Mouse (Mus musculus) layer of hippocampus, adult 9-11 months (tissue): ENCODE results near the gene Dlgap4.

Experiments used
- DNase-seq: peaks from one replicate; pipeline ENCODE4 v3.0.0; 2022

The Dlgap4 gene

DNA sequence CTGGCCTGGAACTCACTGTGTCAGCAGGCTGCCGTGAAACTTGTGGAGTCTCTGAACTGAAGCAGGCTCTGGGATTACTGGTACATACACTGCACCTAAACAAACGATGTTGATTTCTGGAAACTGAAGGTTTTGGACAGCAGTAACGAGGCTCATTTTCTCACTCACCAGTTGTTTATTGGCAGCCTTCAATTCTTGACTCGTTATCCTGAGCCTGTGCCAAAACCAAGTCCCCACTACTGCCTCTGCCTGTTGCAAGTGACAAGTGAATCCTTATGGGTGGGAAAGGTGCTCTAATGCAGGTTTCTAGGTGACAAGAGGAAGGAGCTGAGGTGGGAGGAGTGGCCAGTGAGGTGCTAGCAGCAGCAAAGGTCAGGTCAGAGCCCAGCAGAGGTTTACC lies 128.5 kb downstream of the Dlgap4 start:
- DNase-seq: no peak

DNA sequence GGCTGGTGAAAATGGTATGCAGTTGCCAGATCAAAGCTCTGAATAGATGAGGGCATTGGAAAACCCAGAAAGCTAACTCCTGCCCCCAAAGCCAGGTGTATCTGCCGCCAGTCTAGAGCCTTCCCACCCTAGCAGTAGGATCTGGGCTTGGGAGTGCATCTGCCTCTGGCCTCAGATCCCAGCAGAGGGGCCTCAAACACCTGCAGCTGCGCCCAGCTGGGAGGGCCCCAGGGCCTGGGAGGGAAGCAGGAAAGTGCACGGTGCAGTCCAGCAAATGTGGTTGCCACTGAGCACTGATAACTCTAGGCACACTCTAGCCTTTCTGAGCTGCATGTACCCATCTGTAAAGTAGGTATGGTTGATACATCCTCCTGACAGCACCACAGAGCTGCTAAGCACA lies 129.7 kb downstream of the Dlgap4 start:
- DNase-seq: no peak

DNA sequence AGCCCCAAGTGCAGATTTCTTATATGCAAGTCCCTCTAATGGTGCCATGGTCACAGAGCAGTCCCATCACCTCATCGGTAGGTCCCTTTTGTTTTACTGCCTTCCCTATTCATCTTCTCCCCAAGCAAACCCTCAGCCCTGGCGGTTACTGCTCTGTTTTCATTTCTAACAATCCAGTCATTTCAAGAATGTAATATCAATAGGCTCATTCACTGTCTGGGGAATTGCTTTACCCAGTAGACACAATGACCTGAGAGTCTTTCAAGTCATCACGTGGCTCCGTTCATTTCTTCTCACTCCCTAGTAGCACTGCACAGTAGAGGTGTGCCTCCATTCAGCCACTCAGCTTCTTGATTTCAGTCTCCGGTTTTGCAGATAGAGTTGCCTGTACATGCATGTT lies 130.9 kb downstream of the Dlgap4 start:
- no peak for DNase-seq

DNA sequence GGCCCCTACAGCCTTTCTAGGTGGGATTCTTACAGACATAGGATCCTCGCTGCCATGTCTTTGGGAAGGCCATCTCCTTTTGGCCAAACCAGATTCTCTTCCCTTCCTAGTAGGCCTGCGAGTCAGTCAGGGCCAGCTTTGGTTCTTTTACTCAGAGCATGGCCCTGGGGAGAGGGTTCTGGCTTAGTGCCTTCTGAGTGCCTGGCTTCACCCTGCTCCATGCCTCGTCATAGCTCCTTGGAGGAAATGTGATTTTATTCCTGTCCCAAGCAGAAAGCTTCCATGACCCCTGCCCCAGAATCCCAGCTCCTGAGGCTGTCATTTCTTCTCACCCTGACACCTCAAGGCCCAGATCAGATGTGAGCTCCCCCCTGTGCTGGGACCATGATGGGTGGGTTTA lies 133.8 kb downstream of the Dlgap4 start:
- no peak for DNase-seq

DNA sequence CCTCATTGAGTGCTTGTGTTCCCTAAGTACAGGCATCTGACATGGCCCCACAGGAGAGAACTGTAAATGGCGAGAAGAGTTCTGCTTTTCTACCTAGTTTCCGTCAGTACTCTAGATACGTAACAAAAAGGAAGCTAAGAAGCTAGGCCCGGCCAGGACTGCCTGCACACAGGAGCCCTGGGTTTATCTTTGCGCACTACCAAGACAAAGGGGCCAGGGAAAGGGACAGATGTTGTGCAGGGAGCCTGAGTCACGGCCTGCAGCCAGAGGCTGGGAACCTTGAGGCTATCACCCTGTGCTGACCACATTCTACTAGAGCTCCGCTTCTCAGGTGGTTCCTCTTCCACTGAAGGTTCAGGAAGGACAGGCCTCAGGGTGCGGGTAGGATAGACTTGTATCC lies 136.2 kb downstream of the Dlgap4 start:
- no peak for DNase-seq

DNA sequence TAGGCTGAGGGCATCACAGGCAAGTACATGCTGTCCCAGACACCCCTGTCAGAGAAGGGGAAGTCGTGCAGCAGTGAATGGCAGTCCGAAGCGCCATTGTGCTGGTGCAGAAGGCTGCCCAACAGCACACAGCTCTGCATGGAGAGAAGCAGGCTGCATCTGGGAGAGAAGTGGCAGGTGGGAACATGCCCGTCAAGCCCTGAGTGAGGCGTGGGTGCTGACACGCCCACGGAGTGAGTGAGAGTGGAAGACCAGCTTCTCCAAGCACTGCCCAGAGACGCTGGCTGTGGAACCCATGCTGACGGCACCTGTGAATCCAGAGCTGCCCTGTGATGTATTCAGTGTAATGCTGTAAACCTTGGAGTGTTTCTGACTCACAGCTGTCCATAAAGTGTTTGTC lies 143.4 kb downstream of the Dlgap4 start:
- no peak for DNase-seq

DNA sequence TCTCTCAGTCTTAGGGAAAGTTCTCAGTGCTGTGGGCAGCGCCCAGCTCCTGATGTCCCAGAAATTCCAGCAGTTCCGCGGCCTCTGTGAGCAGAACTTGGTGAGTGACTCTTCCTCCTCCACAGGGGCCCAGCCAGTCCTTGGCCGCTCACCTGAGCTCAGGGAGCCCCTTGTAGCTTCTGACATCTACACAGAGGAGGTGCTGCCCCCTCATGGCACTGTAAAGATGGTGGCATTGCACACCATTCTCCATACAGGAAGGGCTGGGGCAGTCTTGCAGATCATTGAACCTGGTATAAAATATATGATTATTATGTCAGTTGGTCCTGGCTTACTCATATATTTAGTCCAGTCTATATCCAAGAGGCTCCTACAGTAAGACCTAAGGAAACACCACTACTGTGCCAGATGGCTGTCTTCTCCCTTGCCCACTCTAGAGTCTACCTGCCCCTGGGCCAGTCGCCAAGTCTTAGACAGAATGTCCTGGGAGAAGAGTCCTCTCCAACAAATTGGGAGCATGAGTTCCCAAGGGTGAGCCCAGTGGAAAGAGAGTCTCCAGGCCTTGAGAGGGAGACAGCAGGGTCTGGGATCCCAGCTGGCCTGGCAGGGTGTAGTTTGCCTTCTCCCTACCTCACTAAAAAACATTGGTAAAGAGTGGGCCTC lies 147.5 kb downstream of the Dlgap4 start:
- DNase-seq: no peak

DNA sequence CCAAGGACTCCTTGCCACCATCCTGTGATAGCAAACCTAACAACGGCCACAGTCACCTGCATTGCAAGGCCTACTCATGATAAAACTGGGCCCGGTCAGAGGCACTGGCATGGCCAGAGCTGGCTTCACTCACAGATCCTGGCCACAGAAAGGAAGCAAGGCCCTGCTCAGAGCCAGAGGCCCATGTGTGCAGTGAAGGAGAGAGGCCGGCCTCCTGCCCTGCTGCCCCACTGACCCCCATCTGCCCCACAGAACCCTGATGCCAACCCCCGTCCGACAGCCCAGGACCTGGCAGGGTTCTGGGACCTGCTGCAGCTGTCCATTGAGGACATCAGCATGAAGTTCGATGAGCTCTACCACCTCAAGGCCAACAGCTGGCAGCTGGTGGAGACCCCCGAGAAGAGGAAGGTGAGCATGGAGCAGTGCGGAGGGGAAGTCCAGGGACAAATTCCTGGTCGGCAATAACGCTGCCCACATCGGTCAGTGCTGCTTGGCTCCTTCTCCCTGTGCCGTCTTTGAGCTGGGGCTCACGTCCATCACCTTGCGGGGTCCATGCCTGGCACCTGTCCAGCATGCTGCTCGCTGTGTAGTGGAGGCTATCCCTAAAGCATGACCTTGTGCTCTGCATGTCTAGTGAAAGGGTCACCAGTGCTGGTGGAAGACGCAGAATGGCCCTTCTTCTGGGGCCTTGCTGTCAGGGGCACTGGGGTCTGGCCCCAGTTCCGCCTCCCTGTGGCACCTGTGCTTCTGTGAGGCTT lies 148.2 kb downstream of the Dlgap4 start:
- no peak for DNase-seq

DNA sequence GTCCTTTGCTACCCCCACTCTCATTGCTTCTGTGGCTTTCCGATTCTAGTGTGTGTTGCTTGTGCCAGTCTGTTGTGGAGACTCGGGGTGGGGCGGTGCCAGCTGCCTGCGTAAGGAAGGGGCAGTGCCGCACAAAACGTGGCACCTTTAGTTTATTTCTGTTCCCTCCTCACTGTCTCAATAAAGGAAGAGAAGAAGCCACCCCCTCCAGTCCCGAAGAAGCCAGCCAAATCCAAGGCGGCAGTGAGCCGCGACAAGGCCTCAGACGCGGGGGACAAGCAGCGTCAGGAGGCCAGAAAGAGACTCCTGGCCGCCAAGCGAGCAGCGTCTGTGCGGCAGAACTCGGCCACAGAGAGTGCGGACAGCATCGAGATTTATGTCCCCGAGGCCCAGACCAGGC lies 149.0 kb downstream of the Dlgap4 start:
- DNase-seq: no peak

DNA sequence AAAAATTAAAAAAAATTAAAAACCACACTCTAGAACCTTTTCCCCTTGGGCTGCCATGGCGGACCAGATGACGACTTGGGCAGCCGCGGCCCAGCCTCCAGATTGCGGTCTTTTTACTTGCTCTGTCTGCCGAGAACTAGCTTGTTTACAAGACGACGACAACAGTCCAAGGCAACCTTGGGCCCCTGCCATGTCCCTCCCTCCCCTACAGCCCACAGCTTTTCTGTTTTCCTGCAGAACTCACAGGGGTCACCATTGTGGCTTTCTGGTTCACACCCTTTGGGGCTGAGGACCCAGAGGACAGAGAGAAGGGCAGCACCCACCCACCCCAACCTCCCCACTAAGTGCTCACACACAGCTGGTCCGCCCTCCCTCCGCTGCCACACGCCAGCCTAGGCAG lies 149.6 kb downstream of the Dlgap4 start:
- no peak for DNase-seq

DNA sequence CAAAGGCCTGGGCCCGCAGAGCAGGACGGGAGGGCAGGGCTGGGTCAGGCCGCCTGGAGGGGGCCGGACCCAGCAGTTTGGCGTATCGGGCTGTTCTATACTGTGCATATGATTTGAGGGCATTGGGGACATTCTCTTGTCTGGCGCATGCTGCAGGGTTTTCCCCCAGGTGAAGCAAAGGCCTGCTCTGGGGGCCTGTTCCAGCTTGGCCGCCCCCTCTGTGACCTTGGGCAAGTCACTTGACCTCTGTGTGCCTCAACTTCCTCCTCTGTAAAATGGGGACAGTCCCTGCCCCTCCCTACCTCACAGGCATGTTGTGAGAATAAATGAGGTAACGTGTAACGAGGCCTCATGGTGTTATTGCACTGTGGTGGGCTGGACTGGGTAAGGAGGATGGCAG lies 150.5 kb downstream of the Dlgap4 start:
- DNase-seq: no peak

DNA sequence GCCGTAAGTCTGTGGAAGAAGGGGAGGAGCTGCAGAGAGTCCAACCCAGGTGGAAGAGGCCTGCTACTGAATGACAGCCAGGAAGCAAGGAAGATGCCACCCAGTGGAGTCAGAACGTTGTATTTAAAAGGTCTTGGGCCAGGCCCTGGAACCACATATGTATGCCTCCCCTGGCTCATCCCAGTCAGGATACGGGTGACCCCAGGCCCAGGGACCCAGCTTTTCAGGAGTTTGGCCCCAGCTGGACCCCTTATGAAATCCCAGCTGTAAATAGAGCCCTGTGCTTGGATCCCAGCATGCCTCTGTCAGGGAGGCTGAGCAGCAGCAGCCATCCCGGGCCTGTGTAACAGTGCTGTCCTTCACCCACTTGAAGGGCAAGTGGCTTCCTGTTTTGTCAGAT lies 151.2 kb downstream of the Dlgap4 start:
- no peak for DNase-seq

DNA sequence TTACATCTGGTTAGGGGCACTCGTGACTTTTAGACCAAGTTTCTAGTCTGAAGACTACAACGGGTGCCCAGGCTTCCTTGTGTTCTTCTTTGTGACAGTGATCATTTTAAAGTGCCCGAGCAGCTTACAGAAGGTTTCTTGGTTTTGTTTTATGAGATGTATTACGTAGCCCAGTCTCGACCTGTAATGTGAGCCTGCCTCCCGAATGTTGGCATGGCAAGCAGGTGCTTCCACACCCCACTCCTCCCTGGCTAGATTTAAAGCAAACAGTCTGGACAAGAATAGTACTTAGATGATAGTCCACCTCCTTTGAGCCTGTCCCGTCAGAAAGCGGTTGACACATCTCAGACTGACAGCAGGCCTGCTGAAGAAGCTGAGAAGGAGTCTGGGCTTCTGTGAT lies 152.1 kb downstream of the Dlgap4 start:
- DNase-seq: no peak

DNA sequence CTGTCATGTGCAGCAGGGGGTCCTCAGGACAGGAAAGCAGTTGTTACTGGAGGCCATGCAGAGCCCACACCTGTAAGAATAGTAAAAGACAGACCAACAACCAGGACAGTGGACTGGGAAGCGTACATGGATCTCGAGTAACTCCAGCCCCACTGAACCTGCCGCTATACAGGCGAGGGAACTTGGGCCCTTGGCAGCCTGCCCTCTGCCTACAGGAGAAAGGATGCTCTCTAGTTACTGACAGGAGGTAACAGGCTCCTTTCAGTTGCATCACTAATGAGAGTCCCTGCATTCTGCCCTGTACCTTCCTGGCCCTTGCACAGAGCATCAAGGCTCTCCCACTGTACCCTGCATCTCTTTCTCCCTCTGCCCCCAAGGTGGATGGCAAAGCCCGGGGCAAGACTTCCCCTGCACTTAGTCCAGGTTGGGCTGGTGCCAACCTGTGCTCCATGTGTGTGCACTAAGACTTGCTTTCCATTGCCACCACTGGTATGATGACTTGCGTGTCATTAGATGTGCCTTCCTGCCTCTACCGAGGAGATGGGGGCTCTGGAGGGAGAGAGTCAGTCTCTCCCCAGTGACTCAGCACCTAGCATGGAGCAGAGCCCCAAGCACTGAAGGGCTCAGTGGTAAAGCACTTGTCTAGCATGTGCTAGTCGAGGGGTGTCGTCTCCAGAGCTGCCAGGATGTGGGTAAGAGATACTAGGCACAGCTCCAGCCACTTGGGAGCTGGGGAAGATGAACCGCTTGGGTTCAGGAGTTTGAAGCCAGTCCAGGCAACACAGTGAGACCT lies 152.9 kb downstream of the Dlgap4 start:
- no peak for DNase-seq

DNA sequence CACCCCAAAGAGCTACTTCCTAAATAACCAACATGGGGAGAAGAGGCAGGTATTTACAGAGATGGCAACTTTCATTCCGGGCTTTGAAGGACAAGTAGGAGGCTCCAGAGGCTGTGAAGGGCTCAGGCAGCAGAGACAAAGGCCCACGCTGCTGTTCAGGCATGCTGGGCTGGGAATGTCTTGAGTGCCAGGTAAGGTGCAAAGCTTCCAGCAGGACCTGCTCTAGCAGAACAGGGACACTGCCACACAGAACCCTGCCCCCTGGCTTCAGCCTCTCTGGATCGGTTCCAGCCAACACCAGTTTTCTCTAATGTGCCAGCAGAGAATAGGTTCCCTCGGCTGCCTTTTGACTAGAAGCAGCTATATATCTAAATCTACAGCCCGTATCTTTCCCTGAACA lies 153.6 kb downstream of the Dlgap4 start:
- no peak for DNase-seq

DNA sequence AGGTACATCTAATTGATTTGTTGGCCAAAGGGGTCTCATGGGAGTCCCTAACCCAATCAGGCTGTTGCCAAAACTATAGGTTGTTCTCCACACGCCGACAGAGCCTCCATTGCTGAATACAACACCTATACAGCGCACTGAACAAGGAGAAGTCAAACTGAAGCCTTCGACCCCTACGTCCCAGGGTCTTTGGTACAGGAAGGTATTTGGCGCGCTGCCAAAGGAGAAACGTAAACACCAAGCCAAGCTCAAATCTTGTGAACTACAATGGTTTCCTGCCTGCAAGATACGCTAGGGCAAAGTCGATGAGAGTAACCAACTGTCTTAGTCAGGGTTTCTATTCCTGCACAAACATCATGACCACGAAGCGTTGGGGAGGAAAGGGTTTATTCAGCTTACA lies 155.8 kb downstream of the Dlgap4 start:
- DNase-seq: no peak

DNA sequence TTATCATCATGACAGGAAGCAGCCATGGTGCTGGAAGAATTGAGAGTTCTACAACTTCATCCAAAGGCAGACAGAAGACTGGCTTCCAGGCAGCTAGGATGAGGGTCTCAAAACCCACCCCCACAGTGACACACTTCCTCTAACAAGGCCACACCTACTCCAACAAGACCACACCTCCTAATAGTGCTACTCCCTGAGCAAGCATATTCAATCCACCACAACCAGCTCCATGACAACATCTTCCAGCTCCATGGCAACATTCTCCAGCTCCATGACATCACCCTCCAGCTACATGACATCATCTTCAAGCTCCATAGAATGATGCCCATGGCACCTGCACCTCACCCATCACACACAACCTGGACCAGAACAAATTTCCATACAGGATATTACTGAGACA lies 160.0 kb downstream of the Dlgap4 start:
- DNase-seq: no peak

DNA sequence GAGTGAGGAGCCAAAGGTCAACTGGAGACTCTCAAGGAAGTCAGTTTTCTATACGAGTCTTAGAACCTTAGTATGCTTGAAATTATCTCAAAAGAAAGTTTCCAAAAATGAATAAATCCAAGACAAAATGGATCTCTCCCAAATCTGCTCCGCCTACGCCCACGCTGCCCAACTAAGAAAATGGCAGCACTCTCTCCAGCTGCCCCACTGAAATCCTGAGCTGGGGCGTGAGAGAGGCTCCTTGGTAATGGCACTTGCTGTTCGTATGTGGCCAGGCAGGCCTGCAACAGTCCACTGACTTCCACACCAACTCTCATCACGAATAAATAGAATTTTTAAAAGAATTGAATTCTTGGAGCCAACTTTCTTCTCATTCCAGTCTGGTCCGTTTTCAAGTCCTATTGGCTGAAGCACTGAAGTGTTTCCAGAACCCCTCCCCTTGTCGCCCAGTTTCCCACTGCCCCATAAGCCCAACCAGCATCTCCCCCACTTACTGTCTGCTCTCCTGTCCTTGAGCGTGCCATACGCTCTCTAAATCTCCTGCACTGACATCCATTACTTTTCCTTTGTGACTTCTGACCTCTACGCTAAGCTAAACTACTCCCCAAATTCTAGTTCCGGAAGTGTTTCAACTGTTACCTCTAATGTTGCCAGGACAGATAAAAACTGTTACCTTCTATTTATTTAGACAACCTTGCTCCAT lies 160.7 kb downstream of the Dlgap4 start:
- no peak for DNase-seq

DNA sequence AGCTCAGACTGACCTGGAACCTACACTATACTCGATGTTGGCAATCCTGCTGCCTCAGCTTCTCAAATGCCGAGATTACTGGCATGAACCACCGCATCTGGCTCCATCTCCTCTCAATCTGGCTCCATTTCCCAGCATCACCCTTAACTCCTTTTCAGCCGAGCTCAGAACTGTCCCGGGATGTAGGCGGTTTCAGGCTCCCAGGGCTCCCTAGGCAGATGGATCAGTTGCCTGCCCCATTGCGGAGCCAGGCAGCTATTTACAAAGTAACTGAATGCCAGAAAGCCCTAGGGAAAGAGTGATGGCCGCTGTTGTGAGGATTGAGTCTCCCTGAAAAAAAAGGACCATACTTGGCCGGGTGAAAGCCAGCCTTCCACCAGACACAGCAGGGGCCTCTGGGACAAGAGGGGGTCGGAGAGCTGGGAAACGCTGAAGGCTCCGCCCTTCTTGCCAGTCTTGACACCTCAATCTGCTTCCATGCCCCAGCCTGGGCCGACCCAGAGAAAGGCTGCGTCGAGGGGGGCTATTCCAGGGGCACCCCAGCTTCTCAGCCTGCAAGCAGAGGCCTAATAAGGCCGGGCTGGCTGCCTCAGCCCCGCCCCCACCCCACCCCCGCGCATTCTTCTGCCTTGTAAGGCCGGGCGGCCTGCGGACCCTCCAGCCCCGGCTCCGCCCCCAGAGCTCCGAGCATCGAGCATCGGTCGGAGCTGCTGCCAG lies 161.4 kb downstream of the Dlgap4 start, which contains the start of gene Myl9:
Gene Myl9, plus strand, starts transcription at position 683 of the 717 bp plus-strand sequence.
- DNase-seq: no peak

DNA sequence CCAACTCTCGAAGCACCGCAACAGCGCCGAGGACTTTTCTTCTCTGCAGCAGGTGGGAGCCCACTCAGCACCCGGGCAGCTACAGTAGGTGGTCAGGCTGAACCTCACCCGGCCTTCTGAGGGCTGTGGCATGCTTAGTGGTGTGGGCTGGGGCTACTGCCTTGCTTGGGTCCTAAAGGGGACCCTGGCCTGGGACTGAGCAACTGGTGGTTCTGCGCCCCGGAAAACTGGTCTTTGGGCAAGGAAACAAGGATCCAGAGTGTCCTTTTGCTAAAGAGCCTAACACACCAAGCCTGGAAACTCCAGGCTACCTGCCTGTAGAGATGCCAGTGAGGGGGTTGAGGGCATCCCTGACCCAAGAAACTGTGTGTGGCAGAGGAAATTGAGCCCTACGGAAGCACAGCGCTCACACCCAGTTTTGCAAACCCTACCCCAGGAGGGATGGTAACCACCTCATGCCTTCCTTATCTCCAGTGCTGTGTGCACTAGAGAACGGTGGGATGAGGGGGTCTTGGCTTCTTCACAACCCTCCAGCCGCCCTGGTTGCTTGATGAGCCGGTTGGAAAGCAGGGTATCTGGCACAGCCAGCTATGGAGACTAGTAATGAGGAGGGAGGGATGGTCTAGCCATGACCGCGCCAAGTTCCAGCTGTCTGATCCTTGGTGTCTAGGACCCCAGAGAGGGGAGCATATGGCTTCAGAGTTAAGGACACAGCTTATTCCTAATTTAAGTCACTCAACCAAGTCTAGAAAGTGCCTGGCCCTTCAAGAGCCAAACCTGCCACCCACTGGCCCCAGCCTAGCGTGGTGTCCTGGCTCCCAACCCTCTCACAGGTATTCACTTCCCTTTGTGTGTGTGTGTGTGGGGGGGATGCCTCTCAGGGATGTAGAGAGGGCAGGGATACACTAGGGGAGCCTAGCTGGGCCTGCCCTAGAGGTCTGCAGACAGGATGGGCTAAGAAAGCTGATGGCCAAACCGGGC lies 162.2 kb downstream of the Dlgap4 start:
- no peak for DNase-seq

DNA sequence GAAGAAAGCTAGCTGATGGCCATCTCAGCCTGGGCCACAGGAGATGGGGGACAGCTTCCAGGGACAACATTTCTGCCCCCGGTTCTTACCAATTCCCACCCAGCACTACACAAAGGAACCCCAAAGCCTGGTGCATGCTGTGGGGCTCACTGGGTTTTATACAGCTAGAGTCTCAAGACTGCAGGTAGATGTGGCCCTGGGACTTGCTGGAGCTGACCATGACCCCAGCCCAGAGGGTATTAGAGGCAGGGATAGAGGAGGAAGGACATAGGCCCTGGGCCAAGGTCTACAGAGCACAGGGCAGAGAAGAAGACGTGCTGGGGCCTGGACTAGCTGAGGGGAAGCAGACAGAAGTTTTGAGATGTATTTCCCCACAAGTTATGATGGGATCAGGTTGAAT lies 163.4 kb downstream of the Dlgap4 start:
- DNase-seq: no peak
